Mouse (Mus musculus) forebrain, embryonic 10.5 days (tissue): ENCODE measurements at regions not wholly inside any gene's neighbourhood (a gene's known extent, or its start where the extent isn't known, plus 50 kb on each side); places are given as distances from the start of the nearest gene placed in this dataset.

Source experiments
- DNase-seq: peaks from one replicate; pipeline ENCODE4 v3.0.0-alpha.2; 2017; ENCODE audit warnings: low spot score; ENCODE audit errors: extremely low spot score
- H3K27ac ChIP-seq: fragments of 300-500 bp; sonication (generic); 2 replicates; pipeline ENCODE4 v1.5.1; 2016; ENCODE audit warnings: mild to moderate bottlenecking
- H3K27me3 ChIP-seq: fragments of 300-500 bp; sonication (generic); 2 replicates; pipeline ENCODE4 v1.6.1; 2016; ENCODE audit warnings: mild to moderate bottlenecking; ENCODE audit not compliant: poor library complexity, severe bottlenecking
- H3K36me3 ChIP-seq: fragments of 300-500 bp; sonication (generic); replicated peaks from 2 replicates; pipeline ENCODE4 v1.6.1; 2016; ENCODE audit warnings: mild to moderate bottlenecking, moderate library complexity
- H3K4me1 ChIP-seq: fragments of 300-500 bp; sonication (generic); 2 replicates; pipeline ENCODE4 v1.6.1; 2016
- H3K4me3 ChIP-seq: fragments of 300-500 bp; sonication (generic); 2 replicates; pipeline ENCODE4 v1.5.1; 2016; ENCODE audit warnings: mild to moderate bottlenecking, moderate library complexity
- H3K9me3 ChIP-seq: fragments of 300-500 bp; sonication (generic); 2 replicates; pipeline ENCODE4 v1.6.1; 2016; ENCODE audit warnings: mild to moderate bottlenecking, moderate library complexity
- WGBS: fragments of 180-500 bp; shearing (Covaris S2); methylation state at CpG from one replicate; pipeline ENCODE4 v1.1.7; 2016; 5-methylcytosine and 5-hydroxymethylcytosine counted together

- H3K4me1 ChIP-seq = no peaks in the 10 kb centered on the region
- 92% methylated on average over 9 of the region's 9 CpGs for WGBS
- H3K36me3 ChIP-seq = no peaks in the 10 kb centered on the region
- H3K9me3 ChIP-seq = no peaks in the 10 kb centered on the region
- H3K4me3 ChIP-seq = no peak overlapping the region
- H3K27ac ChIP-seq = no peak overlapping the region
- no peak for DNase-seq
- no peaks in the 10 kb centered on the region for H3K27me3 ChIP-seq
Measured at GRCm38 (mm10) chr11:23201701-23202449, 54.0 kb upstream of the Xpo1 start.

GRCm38 (mm10) chr11:23203566-23203965, 52.3 kb upstream of the Xpo1 start:
- H3K4me3 ChIP-seq = no peak overlapping the region
- no peak for DNase-seq
- H3K36me3 ChIP-seq = no peaks in the 10 kb centered on the region
- WGBS = 90% methylated on average over 14 of the region's 14 CpGs
- H3K9me3 ChIP-seq = no peaks in the 10 kb centered on the region
- no peak overlapping the region for H3K27ac ChIP-seq
- no peaks in the 10 kb centered on the region for H3K27me3 ChIP-seq
- H3K4me1 ChIP-seq = no peaks in the 10 kb centered on the region

GRCm38 (mm10) chr11:23204041-23204440, 51.8 kb upstream of the Xpo1 start:
- H3K27me3 ChIP-seq = no peaks in the 10 kb centered on the region
- no peak for DNase-seq
- H3K4me3 ChIP-seq = no peak overlapping the region
- no peaks in the 10 kb centered on the region for H3K4me1 ChIP-seq
- H3K9me3 ChIP-seq = no peaks in the 10 kb centered on the region
- H3K27ac ChIP-seq = no peak overlapping the region
- 81% methylated on average over 12 of the region's 12 CpGs for WGBS
- no peaks in the 10 kb centered on the region for H3K36me3 ChIP-seq
